Mouse (Mus musculus): ENCODE data around the gene Mdm4. TPM values are rescaled to one million over a fixed set of nuclear protein-coding genes. Genes with fewer than 3 reads are reported as not detected.

Mdm4 gene
- polyA plus RNA-seq (2015; fragmentation: Nextera tagmentation; extraction: Ambion mirVana), result 44.3 and 45.4 TPM in 2 replicates

GRCm38 (mm10) chr1:133030461-133030860 lies at the start of gene Mdm4:
Gene Mdm4, minus strand, starts transcription at chr1:133030561.
- no peak within 1 kb of the TSS for H3K4me2 ChIP-seq
- H3K36me3 ChIP-seq (replicated peaks), result no peaks in the 10 kb centered on the region
- H3K4me1 ChIP-seq, result peaks cover 8% of the 10 kb centered on the region; the same call in 1 of the 2 replicates
- no peak within 1 kb of the TSS for H3K4me3 ChIP-seq
- H3K27ac ChIP-seq, result no peak within 1 kb of the TSS
- H3K27me3 ChIP-seq (replicated peaks), result no peaks in the 10 kb centered on the region
- H3K9ac ChIP-seq, result no peak within 1 kb of the TSS
- ATAC-seq (replicated peaks), result no peak
- H3K9me3 ChIP-seq, result no peaks in the 10 kb centered on the region
- 94% methylated on average over 5 of the region's 5 CpGs for WGBS

DNA sequence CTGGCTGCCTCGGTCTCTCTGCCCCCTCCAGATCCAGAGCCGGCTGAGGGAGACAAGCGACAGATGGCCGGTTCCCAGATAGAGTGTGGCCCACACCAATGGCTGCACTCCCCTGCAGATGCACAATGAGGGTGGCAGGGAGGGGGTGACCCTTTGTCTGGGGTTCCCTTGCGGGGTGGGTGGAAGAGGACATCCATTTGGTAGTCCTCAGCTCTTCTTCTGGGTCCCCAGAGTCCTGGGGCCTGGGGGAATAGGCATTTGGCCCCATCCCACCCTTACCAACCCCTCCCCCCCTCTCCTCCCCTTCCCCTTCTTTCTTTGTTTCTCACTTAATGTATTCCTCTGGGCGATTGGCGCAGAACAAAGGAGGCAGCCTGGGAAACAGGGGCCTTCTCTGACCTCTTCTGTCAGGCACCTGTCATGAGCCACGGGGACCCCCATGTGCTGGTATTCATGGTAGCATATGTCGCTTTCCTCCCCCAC lies 49.8 kb upstream of the Mdm4 start:
- Histone ChIP-seq H3K4me1 (peaks cover 10% of the 10 kb centered on the region), H3K4me3 (no peak overlapping the region), H3K9ac (no peak overlapping the region), H3K4me2 (no peak overlapping the region), H3K9me3 (no peaks in the 10 kb centered on the region), H3K27ac (peak overlapping the region; percentile 46), H3K27me3 (replicated peaks) (no peaks in the 10 kb centered on the region), H3K36me3 (replicated peaks) (peaks cover 7% of the 10 kb centered on the region; the same call in 1 of the 2 replicates)
- ATAC-seq (replicated peaks), result peak; percentile 68
- 2% methylated on average over 9 of the region's 9 CpGs for WGBS

DNA sequence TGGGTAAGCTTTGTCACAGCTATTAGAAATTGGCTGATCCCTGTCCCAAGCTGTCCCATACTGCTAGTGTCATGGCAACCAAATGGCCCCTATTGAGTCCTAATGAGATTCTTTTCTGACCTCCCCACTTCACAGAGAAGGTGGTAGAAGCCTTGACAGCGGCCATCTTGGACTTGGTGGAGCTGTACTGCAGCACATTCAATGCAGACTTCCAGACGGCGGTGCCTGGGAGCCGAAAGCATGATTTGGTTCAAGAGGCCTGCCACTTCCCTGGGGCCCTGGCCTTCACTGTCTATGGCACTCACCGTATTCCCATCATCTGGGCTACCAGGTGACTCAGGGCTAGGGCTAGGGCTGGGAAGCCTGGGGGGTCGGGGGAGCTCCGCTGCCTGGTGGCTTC lies 49.1 kb upstream of the Mdm4 start:
- Histone ChIP-seq H3K4me3 (no peak overlapping the region), H3K27me3 (replicated peaks) (no peaks in the 10 kb centered on the region), H3K9me3 (no peaks in the 10 kb centered on the region), H3K4me1 (peaks cover 10% of the 10 kb centered on the region), H3K9ac (no peak overlapping the region), H3K36me3 (replicated peaks) (peaks cover 12% of the 10 kb centered on the region; the same call in 1 of the 2 replicates), H3K27ac (peak overlapping the region; percentile 46), H3K4me2 (no peak overlapping the region)
- ATAC-seq (replicated peaks), result peak; percentile 34; the same call in 1 of the 2 replicates
- 36% methylated on average over 7 of the region's 7 CpGs for WGBS

GRCm38 (mm10) chr1:133078338-133078727 lies 48.0 kb upstream of the Mdm4 start:
- H3K4me1 ChIP-seq, result peaks cover 10% of the 10 kb centered on the region
- no peak overlapping the region for H3K27ac ChIP-seq
- peaks cover 12% of the 10 kb centered on the region; the same call in 1 of the 2 replicates for H3K36me3 ChIP-seq (replicated peaks)

GRCm38 (mm10) chr1:133077606-133078337 lies 47.4 kb upstream of the Mdm4 start:
- Histone ChIP-seq H3K4me3 (no peak overlapping the region), H3K9me3 (no peaks in the 10 kb centered on the region), H3K4me1 (peaks cover 10% of the 10 kb centered on the region), H3K27ac (peak overlapping the region; percentile 2; the same call in 1 of the 2 replicates), H3K4me2 (no peak overlapping the region), H3K27me3 (replicated peaks) (no peaks in the 10 kb centered on the region), H3K9ac (no peak overlapping the region), H3K36me3 (replicated peaks) (peaks cover 8% of the 10 kb centered on the region; the same call in 1 of the 2 replicates)
- WGBS, result 51% methylated on average over 12 of the region's 12 CpGs
- ATAC-seq (replicated peaks), result no peak

More at GRCm38 (mm10) chr1:133078338-133078727, 48.0 kb upstream of the Mdm4 start:
- Histone ChIP-seq H3K9ac (no peak overlapping the region), H3K27me3 (replicated peaks) (no peaks in the 10 kb centered on the region), H3K9me3 (no peaks in the 10 kb centered on the region), H3K4me2 (no peak overlapping the region), H3K4me3 (no peak overlapping the region)
- 63% methylated on average over 1 of the region's 1 CpGs for WGBS
- ATAC-seq (replicated peaks), result no peak

- ATAC-seq (replicated peaks), result no peak
Observed at GRCm38 (mm10) chr1:133076681-133077514, 46.5 kb upstream of the Mdm4 start.

DNA sequence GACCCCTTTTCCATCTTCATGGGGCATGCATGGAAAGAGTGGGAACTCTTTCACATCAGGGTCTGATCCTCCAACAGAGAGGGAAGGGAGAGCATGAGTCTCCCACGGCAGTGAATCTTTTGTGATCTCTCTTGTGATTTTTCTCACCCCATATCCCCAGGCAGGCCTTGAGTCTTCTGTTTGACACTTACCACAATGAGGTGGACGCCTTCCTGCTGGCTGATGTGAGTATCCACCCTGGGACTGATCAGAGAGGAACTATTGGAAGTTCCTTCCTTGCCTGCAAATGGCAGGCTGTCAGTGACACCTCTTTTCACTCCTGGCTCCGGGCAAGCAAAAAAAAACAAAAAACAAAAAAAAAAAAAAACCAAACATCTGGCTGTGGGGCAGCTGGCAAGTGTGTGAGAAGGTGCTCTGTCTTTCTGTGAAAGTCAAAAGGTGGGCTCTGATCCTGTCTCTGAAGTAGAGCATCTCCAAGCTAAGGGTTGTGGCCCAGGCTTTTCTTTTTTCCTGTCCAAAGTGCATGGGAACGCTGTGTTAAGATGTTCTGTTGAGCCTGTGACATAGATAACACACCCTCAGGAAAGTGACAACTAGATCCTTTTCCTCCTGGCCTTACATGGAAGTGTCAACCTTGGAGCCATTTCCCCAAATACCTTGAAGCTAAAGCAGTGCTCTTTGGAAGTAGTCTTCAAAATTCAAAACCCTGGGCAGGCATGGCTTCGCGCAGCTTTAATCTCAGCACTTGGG lies 45.5 kb upstream of the Mdm4 start:
- WGBS, result 82% methylated on average over 6 of the region's 6 CpGs
- H3K9ac ChIP-seq, result no peak overlapping the region
- ATAC-seq (replicated peaks), result no peak
- H3K27me3 ChIP-seq (replicated peaks), result no peaks in the 10 kb centered on the region
- H3K4me2 ChIP-seq, result no peak overlapping the region
- H3K36me3 ChIP-seq (replicated peaks), result peaks cover 5% of the 10 kb centered on the region; the same call in 1 of the 2 replicates
- peaks cover 10% of the 10 kb centered on the region for H3K4me1 ChIP-seq
- H3K9me3 ChIP-seq, result no peaks in the 10 kb centered on the region
- H3K27ac ChIP-seq, result no peak overlapping the region
- no peak overlapping the region for H3K4me3 ChIP-seq

More at GRCm38 (mm10) chr1:133076681-133077514, 46.5 kb upstream of the Mdm4 start:
- Histone ChIP-seq H3K4me1 (peaks cover 10% of the 10 kb centered on the region), H3K9me3 (no peaks in the 10 kb centered on the region), H3K36me3 (replicated peaks) (peaks cover 5% of the 10 kb centered on the region; the same call in 1 of the 2 replicates), H3K27ac (no peak overlapping the region), H3K27me3 (replicated peaks) (no peaks in the 10 kb centered on the region), H3K9ac (no peak overlapping the region), H3K4me3 (no peak overlapping the region), H3K4me2 (no peak overlapping the region)
- WGBS, result 40% methylated on average over 20 of the region's 20 CpGs

- no peak for ATAC-seq (replicated peaks)
- Histone ChIP-seq H3K27ac (no peak overlapping the region), H3K4me1 (peaks cover 2% of the 10 kb centered on the region; the same call in 1 of the 2 replicates), H3K4me2 (no peak overlapping the region), H3K9me3 (no peaks in the 10 kb centered on the region), H3K27me3 (replicated peaks) (no peaks in the 10 kb centered on the region), H3K36me3 (replicated peaks) (peaks cover 5% of the 10 kb centered on the region; the same call in 1 of the 2 replicates), H3K4me3 (no peak overlapping the region), H3K9ac (no peak overlapping the region)
- 94% methylated on average over 13 of the region's 13 CpGs for WGBS
Observed at GRCm38 (mm10) chr1:133074541-133074940, 44.2 kb upstream of the Mdm4 start.

- peaks cover 7% of the 10 kb centered on the region; the same call in 1 of the 2 replicates for H3K4me1 ChIP-seq
- no peak for ATAC-seq (replicated peaks)
Observed at GRCm38 (mm10) chr1:133073327-133073856, 43.0 kb upstream of the Mdm4 start.

DNA sequence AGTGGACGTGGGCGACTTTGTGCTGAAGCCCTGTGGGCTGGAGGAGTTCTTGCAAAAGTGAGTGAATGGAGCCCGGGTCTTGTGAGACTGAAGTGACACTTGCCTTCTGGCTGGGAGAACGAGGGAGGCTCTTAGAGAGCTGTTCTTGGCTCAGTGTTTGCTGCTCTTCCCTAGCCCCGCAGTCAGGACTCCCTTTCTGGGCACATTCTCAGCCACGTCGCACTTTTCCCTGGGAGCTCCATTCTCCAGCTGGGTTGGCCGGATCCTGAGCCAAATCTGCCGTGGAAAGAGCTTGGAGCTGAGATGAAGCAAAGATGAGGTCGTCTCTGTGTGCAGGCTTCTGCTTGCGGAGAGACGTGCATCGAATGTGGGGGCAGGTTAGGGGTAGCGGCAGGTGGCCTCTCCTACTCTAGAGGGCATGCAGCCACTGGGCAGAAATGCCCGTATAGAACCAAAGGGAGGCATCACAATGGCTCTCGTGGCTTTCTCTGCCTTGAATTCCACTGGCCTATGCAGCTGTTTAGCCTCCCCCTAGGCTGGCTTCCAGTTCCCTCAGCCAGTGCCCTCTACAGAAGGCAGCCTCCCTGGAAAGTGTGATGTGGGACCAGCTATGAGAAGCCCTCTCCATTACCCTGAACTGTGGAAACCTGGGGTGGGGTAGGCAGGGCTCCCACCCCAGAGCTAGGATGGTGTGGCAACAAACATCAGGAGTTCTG lies 41.5 kb upstream of the Mdm4 start:
- Histone ChIP-seq H3K9ac (no peak overlapping the region), H3K9me3 (no peaks in the 10 kb centered on the region), H3K27me3 (replicated peaks) (no peaks in the 10 kb centered on the region), H3K4me1 (peaks cover 9% of the 10 kb centered on the region; the same call in 1 of the 2 replicates), H3K36me3 (replicated peaks) (peaks cover 12% of the 10 kb centered on the region; the same call in 1 of the 2 replicates), H3K4me2 (no peak overlapping the region), H3K27ac (peak overlapping the region; percentile 43; the same call in 1 of the 2 replicates), H3K4me3 (no peak overlapping the region)
- no peak for ATAC-seq (replicated peaks)
- 52% methylated on average over 16 of the region's 16 CpGs for WGBS

More at GRCm38 (mm10) chr1:133073327-133073856, 43.0 kb upstream of the Mdm4 start:
- H3K4me2 ChIP-seq, result no peak overlapping the region
- no peaks in the 10 kb centered on the region for H3K27me3 ChIP-seq (replicated peaks)
- peaks cover 5% of the 10 kb centered on the region; the same call in 1 of the 2 replicates for H3K36me3 ChIP-seq (replicated peaks)
- no peak overlapping the region for H3K27ac ChIP-seq
- H3K4me3 ChIP-seq, result no peak overlapping the region
- no peaks in the 10 kb centered on the region for H3K9me3 ChIP-seq
- WGBS, result 61% methylated on average over 9 of the region's 9 CpGs
- H3K9ac ChIP-seq, result no peak overlapping the region

GRCm38 (mm10) chr1:133070157-133070556 lies 39.8 kb upstream of the Mdm4 start:
- Histone ChIP-seq H3K9ac (no peak overlapping the region), H3K27me3 (replicated peaks) (no peaks in the 10 kb centered on the region), H3K4me1 (peaks cover 9% of the 10 kb centered on the region; the same call in 1 of the 2 replicates), H3K27ac (no peak overlapping the region), H3K9me3 (no peaks in the 10 kb centered on the region), H3K36me3 (replicated peaks) (peaks cover 16% of the 10 kb centered on the region; the same call in 1 of the 2 replicates), H3K4me2 (no peak overlapping the region), H3K4me3 (no peak overlapping the region)
- no peak for ATAC-seq (replicated peaks)
- WGBS, result 43% methylated on average over 3 of the region's 5 CpGs
